Mouse (Mus musculus) midbrain, embryonic 13.5 days (tissue): ENCODE measurements around the gene Slc10a6. TPM values are rescaled to one million over a fixed set of nuclear protein-coding genes. Genes with fewer than 3 reads are reported as not detected.
A peak's percentile ranks its signal among the peaks of the same experiment; 100 is the strongest.

ENCODE experiments used
- ATAC-seq: fragments of 200-750 bp; cut with Nextera tagmentation; 2 replicates; pipeline ENCODE4 v1.8.0; 2017; ENCODE audit warnings: mild to moderate bottlenecking, moderate TSS enrichment, moderate library complexity
- H3K27ac ChIP-seq: fragments of 300-500 bp; sonication (generic); 2 replicates; pipeline ENCODE4 v1.5.1; 2015; ENCODE audit warnings: inconsistent platforms, mild to moderate bottlenecking, moderate library complexity
- H3K27me3 ChIP-seq: fragments of 300-500 bp; sonication (generic); 2 replicates; pipeline ENCODE4 v1.6.1; 2015; ENCODE audit warnings: mild to moderate bottlenecking, inconsistent platforms
- H3K36me3 ChIP-seq: fragments of 300-500 bp; sonication (generic); 2 replicates; pipeline ENCODE4 v1.6.1; 2015; ENCODE audit warnings: mild to moderate bottlenecking, inconsistent platforms
- H3K4me1 ChIP-seq: fragments of 300-500 bp; sonication (generic); replicated peaks from 2 replicates; pipeline ENCODE4 v1.6.1; 2015; ENCODE audit warnings: inconsistent platforms
- H3K4me2 ChIP-seq: fragments of 300-500 bp; sonication (generic); replicated peaks from 2 replicates; pipeline ENCODE4 v1.6.1; 2015; ENCODE audit warnings: moderate library complexity, mild to moderate bottlenecking, inconsistent platforms
- H3K4me3 ChIP-seq: fragments of 300-500 bp; sonication (generic); replicated peaks from 2 replicates; pipeline ENCODE4 v1.5.1; 2015; ENCODE audit warnings: mild to moderate bottlenecking, inconsistent platforms
- H3K9ac ChIP-seq: fragments of 300-500 bp; sonication (generic); replicated peaks from 2 replicates; pipeline ENCODE4 v1.6.1; 2015; ENCODE audit warnings: mild to moderate bottlenecking, inconsistent platforms
- H3K9me3 ChIP-seq: fragments of 300-500 bp; sonication (generic); 2 replicates; pipeline ENCODE4 v1.6.1; 2016; ENCODE audit warnings: mild to moderate bottlenecking, inconsistent platforms
- WGBS: fragments of 180-500 bp; shearing (Covaris S2); methylation state at CpG from one replicate; pipeline ENCODE4 v1.1.7; 2015; 5-methylcytosine and 5-hydroxymethylcytosine counted together
- polyA plus RNA-seq: library from polyadenylated mRNA; unstranded; fragments of >200 nt; fragmentation: Nextera tagmentation; extraction: Ambion mirVana; gene quantifications from 2 replicates; pipeline ENCODE4 v1.2.1, GENCODE M21; 2015

The Slc10a6 gene
- polyA plus RNA-seq = 0.09 TPM in 1 of 2 replicates, not detected in the other

DNA sequence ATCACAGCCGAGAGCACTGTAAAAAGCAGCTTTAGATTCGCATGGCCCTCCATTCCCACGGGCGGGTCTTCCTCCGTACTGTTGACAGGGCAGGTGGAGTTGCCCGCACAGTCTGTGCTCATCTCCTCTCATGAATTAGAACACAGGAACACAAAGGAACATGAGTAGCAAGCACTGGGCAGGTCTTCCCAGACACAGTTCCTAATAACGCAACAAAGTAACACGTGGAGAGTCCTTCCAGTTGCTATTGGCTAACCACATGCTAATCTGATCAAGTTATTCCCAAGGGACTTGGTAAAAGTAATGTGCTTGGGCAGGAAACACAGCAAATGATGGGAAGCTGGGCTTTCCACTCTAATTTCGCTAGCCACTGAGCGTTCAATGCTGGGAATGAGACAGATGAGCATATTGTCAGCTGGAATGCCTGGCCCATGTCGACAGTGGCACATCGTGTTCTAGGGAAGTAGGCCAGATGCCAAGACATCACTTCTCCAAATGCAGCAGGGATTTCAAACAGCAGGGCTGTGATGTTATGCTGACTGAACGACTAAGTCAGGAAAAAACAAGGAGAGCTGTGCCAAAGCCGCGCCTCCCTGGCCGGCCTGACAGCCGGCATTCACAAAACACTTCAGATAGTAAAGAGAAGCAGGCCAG, at the start of gene Slc10a6:
Gene Slc10a6 (minus strand): TSS at position 293 of the 654 bp plus-strand sequence.
- 0 out of 2 replicates have a peak, but pooled peaks have one; percentile 34 for ATAC-seq
- H3K9ac ChIP-seq = no peak within 1 kb of the TSS
- WGBS = 73% methylated on average over 17 of the region's 17 CpGs
- H3K27me3 ChIP-seq = no peaks in the 10 kb centered on the region
- no peak within 1 kb of the TSS for H3K27ac ChIP-seq
- no peaks in the 10 kb centered on the region for H3K36me3 ChIP-seq
- H3K9me3 ChIP-seq = no peaks in the 10 kb centered on the region
- no peak within 1 kb of the TSS for H3K4me2 ChIP-seq
- no peak within 1 kb of the TSS for H3K4me3 ChIP-seq
- H3K4me1 ChIP-seq = 0 out of 2 replicates have a peak, but pooled peaks cover 8% of the 10 kb centered on the region

DNA sequence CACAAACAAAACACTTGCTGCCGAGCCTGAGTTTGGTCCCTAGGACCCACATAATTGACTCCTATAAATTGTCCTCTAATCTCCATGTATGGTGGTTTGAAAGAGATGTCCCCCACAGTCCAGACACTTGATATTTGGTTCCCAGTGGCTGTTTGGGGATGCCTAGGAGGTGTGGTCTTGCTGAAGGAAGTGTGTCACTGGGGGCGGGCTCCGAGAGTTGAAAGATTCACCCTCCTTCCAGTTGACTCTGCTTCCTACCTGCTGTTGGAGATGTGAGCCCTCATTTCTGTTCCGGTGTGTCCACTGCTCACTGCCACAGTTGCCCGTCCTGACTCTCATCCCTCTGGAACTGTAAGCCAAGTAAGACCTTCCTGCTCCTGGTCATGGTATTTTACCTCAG, 49.8 kb upstream of the Slc10a6 start:
- WGBS = 93% methylated on average over 5 of the region's 5 CpGs
- Histone ChIP-seq H3K4me3 (no peak overlapping the region), H3K27ac (no peak overlapping the region), H3K4me2 (no peak overlapping the region), H3K9ac (no peak overlapping the region), H3K9me3 (no peaks in the 10 kb centered on the region), H3K36me3 (no peaks in the 10 kb centered on the region), H3K4me1 (no peaks in the 10 kb centered on the region), H3K27me3 (no peaks in the 10 kb centered on the region; the same call in 1 of the 2 replicates)
- ATAC-seq = no peak

DNA sequence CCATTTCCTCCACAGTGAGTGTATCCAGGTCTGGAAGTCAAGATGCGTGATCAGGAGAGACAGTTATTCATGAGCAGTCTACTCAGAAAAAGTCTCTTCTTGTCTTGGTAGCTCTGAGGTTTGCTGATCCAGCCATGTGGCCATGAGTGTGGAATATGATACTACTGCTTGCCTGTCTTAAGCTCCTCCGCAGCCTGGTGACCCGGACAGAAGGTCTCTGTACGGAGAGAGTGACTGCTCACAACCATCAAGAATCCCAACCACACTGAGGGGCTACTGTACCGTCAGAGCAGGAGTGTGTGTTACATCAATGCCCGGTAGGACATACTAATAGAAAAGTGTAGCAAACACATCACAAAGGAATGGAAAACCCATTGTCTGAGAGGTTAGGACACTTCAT, 48.7 kb upstream of the Slc10a6 start:
- no peak for ATAC-seq

DNA sequence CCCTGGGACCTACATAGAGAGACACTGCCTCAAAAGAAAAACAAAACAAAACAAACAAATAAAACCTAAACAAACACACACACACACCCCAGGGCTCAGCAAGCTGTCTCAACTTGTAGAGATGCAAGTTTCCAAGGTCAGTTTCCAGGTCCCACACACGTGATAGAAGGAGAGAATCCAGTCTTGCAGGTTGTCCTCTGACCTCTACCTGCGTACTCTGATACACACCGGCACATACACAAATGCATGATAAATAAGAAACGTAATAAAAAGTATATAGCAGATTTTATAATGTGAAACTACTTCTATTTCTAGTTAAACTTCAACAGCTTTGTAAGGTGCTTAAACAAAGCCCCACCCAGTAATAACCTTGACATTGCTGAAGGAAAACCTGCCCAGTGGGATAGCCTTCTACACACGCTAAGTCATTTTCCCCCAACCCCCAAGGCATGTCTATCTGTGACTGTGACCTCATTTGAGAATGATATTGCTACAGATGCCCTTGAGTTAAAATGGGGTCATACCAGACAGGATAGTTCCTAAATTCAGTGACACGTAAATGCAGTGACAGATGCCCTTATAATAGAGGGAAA, 47.2 kb upstream of the Slc10a6 start:
- no peak overlapping the region for H3K4me2 ChIP-seq
- no peaks in the 10 kb centered on the region for H3K36me3 ChIP-seq
- no peaks in the 10 kb centered on the region for H3K27me3 ChIP-seq
- H3K9ac ChIP-seq = no peak overlapping the region
- H3K4me3 ChIP-seq = no peak overlapping the region
- no peak overlapping the region for H3K27ac ChIP-seq
- no peaks in the 10 kb centered on the region for H3K9me3 ChIP-seq
- H3K4me1 ChIP-seq = no peaks in the 10 kb centered on the region
- no peak for ATAC-seq
- 92% methylated on average over 6 of the region's 6 CpGs for WGBS

More for the DNA sequence above, 48.7 kb upstream of the Slc10a6 start:
- H3K4me1 ChIP-seq = no peaks in the 10 kb centered on the region
- no peak overlapping the region for H3K9ac ChIP-seq
- H3K9me3 ChIP-seq = no peaks in the 10 kb centered on the region
- H3K4me3 ChIP-seq = no peak overlapping the region
- H3K27me3 ChIP-seq = no peaks in the 10 kb centered on the region
- H3K27ac ChIP-seq = no peak overlapping the region
- no peak overlapping the region for H3K4me2 ChIP-seq
- 90% methylated on average over 6 of the region's 6 CpGs for WGBS
- H3K36me3 ChIP-seq = no peaks in the 10 kb centered on the region

DNA sequence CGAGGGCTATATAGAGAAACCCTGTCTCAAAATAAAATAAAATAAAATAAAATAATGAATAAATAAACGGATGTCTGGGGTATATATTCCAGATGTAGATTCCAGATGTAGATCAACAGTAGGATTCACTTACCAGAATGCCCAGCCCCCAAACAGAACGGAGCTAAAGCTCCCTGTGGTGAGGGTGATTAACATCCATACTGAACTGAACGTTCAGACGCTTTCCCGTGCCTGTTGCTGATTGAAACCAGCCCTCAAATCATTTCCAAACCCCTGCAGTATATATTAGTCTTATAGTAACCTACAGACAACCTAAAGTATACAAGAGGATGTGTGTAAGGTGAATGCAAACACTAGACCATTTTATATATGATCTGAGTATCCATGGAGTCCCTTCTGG, 45.3 kb upstream of the Slc10a6 start:
- H3K27ac ChIP-seq = no peak overlapping the region
- H3K27me3 ChIP-seq = no peaks in the 10 kb centered on the region
- H3K4me1 ChIP-seq = no peaks in the 10 kb centered on the region
- no peaks in the 10 kb centered on the region for H3K9me3 ChIP-seq
- H3K36me3 ChIP-seq = no peaks in the 10 kb centered on the region
- no peak overlapping the region for H3K4me3 ChIP-seq
- WGBS = 60% methylated on average over 6 of the region's 6 CpGs
- H3K9ac ChIP-seq = no peak overlapping the region
- H3K4me2 ChIP-seq = no peak overlapping the region
- ATAC-seq = no peak

DNA sequence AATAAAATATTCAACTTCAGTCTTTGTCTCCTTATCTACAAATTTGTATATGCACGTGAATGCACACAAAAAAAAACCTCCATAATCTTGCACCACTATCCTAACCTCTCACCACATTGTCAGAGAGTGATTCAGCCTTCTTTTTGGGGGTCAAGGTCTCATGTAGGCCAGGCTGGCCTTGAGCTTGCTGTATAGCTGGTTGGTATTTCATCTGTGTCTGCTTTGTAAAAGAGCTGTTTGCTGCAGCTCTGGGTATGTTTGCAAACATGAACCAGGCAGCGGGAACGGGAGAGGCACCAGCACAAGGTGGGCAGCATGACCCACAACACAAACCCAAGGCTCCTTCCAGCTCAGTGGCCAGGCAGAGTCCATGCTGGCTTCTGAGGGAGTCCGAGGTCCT, 44.4 kb upstream of the Slc10a6 start:
- WGBS = 86% methylated on average over 4 of the region's 4 CpGs
- no peak for ATAC-seq

DNA sequence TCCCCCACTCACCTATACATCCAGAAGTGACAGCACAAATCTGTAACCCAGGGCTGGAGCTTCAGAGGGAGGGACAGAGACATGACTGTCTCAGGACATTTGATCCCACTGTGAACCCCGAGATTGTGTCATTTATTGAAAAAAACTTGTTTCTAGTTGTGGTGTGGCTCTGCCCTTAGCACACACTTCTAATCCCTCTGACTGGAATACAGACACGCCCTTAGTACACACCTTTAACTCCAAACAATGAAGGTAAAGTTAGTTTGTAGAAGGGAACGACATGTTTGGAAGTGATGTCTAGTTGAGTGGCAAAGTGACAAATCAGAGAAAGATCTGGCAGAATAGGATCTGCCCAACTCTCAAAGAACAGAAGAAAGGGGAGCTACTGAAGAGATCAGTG, 42.7 kb upstream of the Slc10a6 start:
- no peak overlapping the region for H3K27ac ChIP-seq
- no peak overlapping the region for H3K4me2 ChIP-seq
- no peak for ATAC-seq
- H3K9ac ChIP-seq = no peak overlapping the region
- no peak overlapping the region for H3K4me3 ChIP-seq
- no peaks in the 10 kb centered on the region for H3K36me3 ChIP-seq
- no peaks in the 10 kb centered on the region for H3K4me1 ChIP-seq
- WGBS = 68% methylated on average over 3 of the region's 3 CpGs
- no peaks in the 10 kb centered on the region for H3K27me3 ChIP-seq
- no peaks in the 10 kb centered on the region for H3K9me3 ChIP-seq

More for the DNA sequence above, 44.4 kb upstream of the Slc10a6 start:
- H3K4me3 ChIP-seq = no peak overlapping the region
- no peaks in the 10 kb centered on the region for H3K36me3 ChIP-seq
- H3K9ac ChIP-seq = no peak overlapping the region
- no peaks in the 10 kb centered on the region for H3K27me3 ChIP-seq
- no peaks in the 10 kb centered on the region for H3K4me1 ChIP-seq
- H3K27ac ChIP-seq = no peak overlapping the region
- H3K4me2 ChIP-seq = no peak overlapping the region
- H3K9me3 ChIP-seq = no peaks in the 10 kb centered on the region

DNA sequence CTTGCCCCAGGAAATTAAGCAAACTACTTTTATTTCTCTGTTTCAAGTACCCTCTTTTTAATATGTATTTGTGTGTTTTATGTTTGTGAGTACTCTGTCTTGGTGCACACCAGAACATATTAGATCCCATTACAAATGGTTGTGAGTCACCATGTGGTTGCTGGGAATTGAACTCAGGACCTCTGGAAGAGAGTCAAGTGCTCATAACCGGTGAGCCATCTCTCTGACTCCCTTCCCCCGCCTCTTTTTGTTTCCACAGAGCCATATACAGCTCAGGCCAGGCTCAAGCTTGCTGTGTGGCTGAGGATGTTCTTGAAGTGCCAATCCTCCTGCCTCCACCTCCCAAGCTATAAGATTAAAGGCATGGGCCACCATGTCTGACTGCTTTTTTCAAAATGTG, 36.7 kb upstream of the Slc10a6 start:
- Histone ChIP-seq H3K27ac (no peak overlapping the region), H3K9ac (no peak overlapping the region), H3K27me3 (0 out of 2 replicates have a peak, but pooled peaks cover 3% of the 10 kb centered on the region), H3K4me2 (no peak overlapping the region), H3K4me3 (no peak overlapping the region), H3K4me1 (no peaks in the 10 kb centered on the region), H3K36me3 (no peaks in the 10 kb centered on the region), H3K9me3 (no peaks in the 10 kb centered on the region)
- no peak for ATAC-seq
- WGBS = 78% methylated on average over 2 of the region's 2 CpGs

DNA sequence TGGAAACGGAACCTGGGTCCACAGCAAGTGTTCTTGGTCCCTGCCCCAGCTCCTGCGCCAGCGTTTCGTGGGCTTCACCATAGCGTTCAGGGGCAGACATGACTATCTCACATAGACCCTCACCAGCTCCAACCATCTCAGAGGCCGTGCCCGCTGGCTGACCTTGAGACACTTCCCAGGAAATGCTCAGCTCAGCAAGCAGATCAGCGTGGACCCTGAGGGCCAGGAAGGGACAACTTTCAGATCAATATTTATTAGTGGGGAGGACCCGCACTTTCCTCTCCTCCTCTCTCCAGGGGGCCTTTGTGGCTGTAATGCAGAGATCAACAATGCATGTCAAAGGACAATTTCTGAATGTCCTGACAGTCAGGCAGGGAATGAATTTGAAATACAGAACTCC, 35.7 kb upstream of the Slc10a6 start:
- 0 out of 2 replicates have a peak, but pooled peaks cover 3% of the 10 kb centered on the region for H3K27me3 ChIP-seq
- no peak for ATAC-seq

DNA sequence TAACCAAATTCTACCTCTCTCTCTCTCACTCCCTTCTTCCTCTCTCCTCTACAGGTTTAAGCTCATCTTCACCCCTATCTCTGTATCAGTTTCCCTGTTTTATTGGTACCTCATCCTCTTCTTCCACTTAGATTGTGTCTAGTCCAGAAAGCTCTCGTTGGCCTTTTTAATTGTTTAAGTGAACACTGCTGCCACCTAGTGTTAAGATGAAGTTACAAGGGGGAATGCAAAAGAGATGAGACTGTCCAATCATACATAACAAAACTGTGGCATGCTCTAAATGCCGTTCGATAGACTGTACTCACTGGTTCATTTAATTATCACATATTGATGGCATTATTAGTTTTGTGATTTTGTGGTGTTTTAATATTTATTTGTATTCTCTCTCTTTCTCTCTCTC, 30.4 kb upstream of the Slc10a6 start:
- Histone ChIP-seq H3K9ac (no peak overlapping the region), H3K27me3 (peaks cover 13% of the 10 kb centered on the region; the same call in 1 of the 2 replicates), H3K4me1 (0 out of 2 replicates have a peak, but pooled peaks cover 3% of the 10 kb centered on the region), H3K4me3 (no peak overlapping the region), H3K9me3 (no peaks in the 10 kb centered on the region), H3K4me2 (no peak overlapping the region), H3K36me3 (no peaks in the 10 kb centered on the region), H3K27ac (no peak overlapping the region)
- ATAC-seq = no peak
- 40% methylated on average over 3 of the region's 3 CpGs for WGBS

More for the DNA sequence above, 35.7 kb upstream of the Slc10a6 start:
- Histone ChIP-seq H3K36me3 (no peaks in the 10 kb centered on the region), H3K9me3 (no peaks in the 10 kb centered on the region), H3K4me3 (no peak overlapping the region), H3K4me2 (no peak overlapping the region), H3K4me1 (no peaks in the 10 kb centered on the region), H3K27ac (no peak overlapping the region), H3K9ac (no peak overlapping the region)
- 73% methylated on average over 9 of the region's 9 CpGs for WGBS

DNA sequence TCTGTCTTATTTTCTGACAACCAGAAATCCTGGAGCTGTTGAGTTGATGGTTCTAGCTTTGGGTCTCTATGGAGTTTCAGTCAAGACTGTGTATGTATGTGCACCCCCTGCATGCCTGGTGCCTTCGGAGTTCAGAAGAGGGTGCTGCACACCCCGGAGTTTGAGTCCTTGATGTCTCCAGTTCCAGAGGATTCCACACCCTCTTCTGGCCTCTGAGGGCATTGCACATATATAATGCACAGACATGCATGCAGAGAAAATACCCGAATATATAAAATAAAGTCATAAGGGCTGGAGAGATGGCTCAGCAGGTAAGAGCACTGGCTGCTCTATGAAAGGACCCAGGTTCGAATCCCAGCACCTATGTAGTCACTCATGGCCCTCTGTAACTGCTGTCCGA, 29.7 kb upstream of the Slc10a6 start:
- Histone ChIP-seq H3K4me1 (0 out of 2 replicates have a peak, but pooled peaks cover 3% of the 10 kb centered on the region), H3K27ac (no peak overlapping the region), H3K36me3 (no peaks in the 10 kb centered on the region), H3K4me3 (no peak overlapping the region), H3K9me3 (no peaks in the 10 kb centered on the region), H3K27me3 (peaks cover 13% of the 10 kb centered on the region; the same call in 1 of the 2 replicates), H3K4me2 (no peak overlapping the region), H3K9ac (no peak overlapping the region)
- no peak for ATAC-seq
- 74% methylated on average over 5 of the region's 5 CpGs for WGBS

DNA sequence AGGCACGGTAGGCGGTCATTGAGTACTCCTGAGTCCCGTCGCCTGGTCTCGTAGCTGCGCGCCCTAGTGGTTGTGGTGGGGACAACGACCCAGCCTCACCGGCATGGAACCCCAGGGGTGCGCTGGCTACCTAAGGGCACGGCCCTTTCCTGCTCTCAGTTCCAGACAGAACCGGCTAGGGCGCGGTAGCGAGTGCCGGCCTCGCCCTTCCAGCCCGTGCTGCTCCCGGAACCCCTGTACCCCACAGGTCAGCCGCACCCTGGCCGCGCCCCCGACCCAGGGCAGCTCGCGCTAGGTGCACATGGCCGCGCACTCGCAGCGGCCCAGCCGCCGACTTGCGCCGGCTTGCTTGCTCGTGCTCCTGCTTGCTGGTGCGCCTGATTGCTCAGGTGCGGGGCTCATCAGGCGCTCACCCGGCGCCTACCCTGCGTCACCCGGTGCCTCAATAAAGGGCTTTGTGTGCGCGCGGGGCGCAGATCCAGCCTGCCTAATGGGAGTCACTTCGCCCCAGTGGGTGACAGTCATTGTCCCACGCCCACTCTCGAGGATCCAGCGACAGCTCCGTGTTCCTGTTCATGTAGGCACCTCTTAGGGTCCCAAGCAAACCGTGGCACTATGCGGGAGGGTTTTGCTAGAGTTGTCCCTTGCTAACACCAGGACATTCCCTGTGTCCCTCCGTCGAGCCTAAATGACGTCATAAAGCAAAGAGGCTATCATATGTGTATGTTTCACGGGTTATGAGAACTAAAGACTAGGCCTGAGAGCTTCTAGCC, 26.3 kb upstream of the Slc10a6 start, which contains the start of gene 1700016H13Rik:
Gene 1700016H13Rik (minus strand): TSS at position 665 of the 773 bp plus-strand sequence.
- peak within 1 kb of the TSS; percentile 76 for H3K9ac ChIP-seq
- ATAC-seq = peak; percentile 86
- peak within 1 kb of the TSS; percentile 62 for H3K4me3 ChIP-seq
- H3K4me1 ChIP-seq = 0 out of 2 replicates have a peak, but pooled peaks cover 3% of the 10 kb centered on the region
- H3K27me3 ChIP-seq = peaks cover 10% of the 10 kb centered on the region; the same call in 1 of the 2 replicates
- WGBS = 1% methylated on average over 48 of the region's 56 CpGs
- no peaks in the 10 kb centered on the region for H3K9me3 ChIP-seq
- no peak within 1 kb of the TSS for H3K27ac ChIP-seq
- H3K36me3 ChIP-seq = no peaks in the 10 kb centered on the region
- peak within 1 kb of the TSS; percentile 92 for H3K4me2 ChIP-seq
